Mouse (Mus musculus) kidney, embryonic 16.5 days (tissue): ENCODE data around the gene Tead4. TPM values are rescaled to one million over a fixed set of nuclear protein-coding genes. Genes with fewer than 3 reads are reported as not detected.
"Not testable (repeated sequence)": the region's sequence is repeated elsewhere in the genome, so short reads cannot be mapped to it uniquely, and the experiment has no call there.

Experiments
- ATAC-seq: fragments of 200-750 bp; cut with Nextera tagmentation; 2 replicates; pipeline ENCODE4 v1.8.0; 2017; ENCODE audit warnings: moderate TSS enrichment; ENCODE audit not compliant: low FRiP score, low TSS enrichment
- H3K27ac ChIP-seq: fragments of 300-500 bp; sonication (generic); 2 replicates; pipeline ENCODE4 v1.5.1; 2014; ENCODE audit warnings: low read length
- H3K27me3 ChIP-seq: fragments of 300-500 bp; sonication (generic); 2 replicates; pipeline ENCODE4 v1.6.1; 2014; ENCODE audit warnings: low read length, control low read depth, mixed read lengths; ENCODE audit not compliant: insufficient read depth
- H3K36me3 ChIP-seq: fragments of 300-500 bp; sonication (generic); 2 replicates; pipeline ENCODE4 v1.6.1; 2014; ENCODE audit warnings: low read length, control low read depth, mixed read lengths; ENCODE audit not compliant: insufficient read depth
- H3K4me1 ChIP-seq: fragments of 300-500 bp; sonication (generic); 2 replicates; pipeline ENCODE4 v1.6.1; 2014; ENCODE audit warnings: low read length, control low read depth, mixed read lengths; ENCODE audit not compliant: insufficient read depth
- H3K4me2 ChIP-seq: fragments of 300-500 bp; sonication (generic); replicated peaks from 2 replicates; pipeline ENCODE4 v1.6.1; 2014; ENCODE audit warnings: low read depth, low read length
- H3K4me3 ChIP-seq: fragments of 300-500 bp; sonication (generic); 2 replicates; pipeline ENCODE4 v1.5.1; 2014; ENCODE audit warnings: mild to moderate bottlenecking, low read length
- H3K9ac ChIP-seq: fragments of 300-500 bp; sonication (generic); replicated peaks from 2 replicates; pipeline ENCODE4 v1.6.1; 2014; ENCODE audit warnings: low read length
- H3K9me3 ChIP-seq: fragments of 300-500 bp; sonication (generic); 2 replicates; pipeline ENCODE4 v1.6.1; 2016; ENCODE audit warnings: low read length, control low read depth
- WGBS: fragments of 180-500 bp; shearing (Covaris S2); extraction: QIAGEN DNeasy Blood & Tissue Kit; methylation state at CpG from one replicate; pipeline ENCODE4 v1.1.7; 2014; 5-methylcytosine and 5-hydroxymethylcytosine counted together
- polyA plus RNA-seq: library from polyadenylated mRNA; unstranded; fragments of >200 nt; fragmentation: Nextera tagmentation; extraction: Ambion mirVana; gene quantifications from 2 replicates; pipeline ENCODE4 v1.2.1, GENCODE M21; 2015

Tead4 gene
- polyA plus RNA-seq, 1 experiment from 2014 or later: 3.0 TPM

DNA sequence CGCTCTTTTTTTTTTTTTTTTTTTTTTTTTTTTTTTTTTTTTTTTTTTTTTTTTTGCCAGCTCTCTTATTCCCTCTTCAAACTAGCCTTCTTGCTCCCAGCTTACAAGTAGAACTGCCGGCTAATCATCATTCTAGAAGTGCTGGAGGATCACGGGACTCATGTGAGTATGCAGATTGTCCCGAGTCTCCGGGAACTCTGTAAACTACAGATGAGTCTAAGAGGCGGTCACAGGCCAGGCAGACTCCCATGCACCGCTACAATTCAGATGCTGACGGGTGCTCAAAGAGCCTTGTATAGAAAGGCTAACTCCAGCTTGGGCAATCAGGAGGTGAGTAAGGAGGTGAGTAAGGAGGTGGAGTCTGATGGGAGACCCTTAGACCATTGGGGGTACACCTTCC, 15.0 kb upstream of the Tead4 start:
- Histone ChIP-seq H3K9ac (no peak overlapping the region), H3K4me2 (no peak overlapping the region), H3K27ac (no peak overlapping the region), H3K36me3 (no peaks in the 10 kb centered on the region), H3K27me3 (no peaks in the 10 kb centered on the region), H3K4me3 (no peak overlapping the region), H3K9me3 (no peaks in the 10 kb centered on the region), H3K4me1 (no peaks in the 10 kb centered on the region)
- 77% methylated on average over 8 of the region's 8 CpGs for WGBS
- no peak for ATAC-seq

DNA sequence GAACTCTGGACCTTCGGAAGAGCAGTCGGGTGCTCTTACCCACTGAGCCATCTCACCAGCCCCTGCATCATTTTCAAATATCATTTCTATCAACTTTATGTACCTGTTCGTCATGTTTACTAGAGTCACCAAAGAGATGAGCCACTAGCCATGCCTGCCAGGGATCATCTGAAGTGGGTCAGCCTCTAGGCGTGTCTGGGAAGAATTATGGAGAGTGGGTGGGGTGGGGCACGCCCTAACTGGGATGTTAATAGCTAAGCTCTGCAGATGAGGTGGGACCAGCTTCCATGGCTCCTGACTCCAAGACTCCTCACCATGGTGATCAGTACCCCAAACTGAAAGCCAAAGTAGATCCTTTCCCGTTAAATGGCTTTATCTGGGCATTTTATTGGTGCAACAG, 14.2 kb upstream of the Tead4 start:
- no peak overlapping the region for H3K9ac ChIP-seq
- no peaks in the 10 kb centered on the region for H3K9me3 ChIP-seq
- H3K4me3 ChIP-seq: no peak overlapping the region
- no peaks in the 10 kb centered on the region for H3K36me3 ChIP-seq
- no peak for ATAC-seq
- WGBS: 84% methylated on average over 6 of the region's 6 CpGs
- H3K27ac ChIP-seq: no peak overlapping the region
- no peak overlapping the region for H3K4me2 ChIP-seq
- H3K4me1 ChIP-seq: no peaks in the 10 kb centered on the region
- no peaks in the 10 kb centered on the region for H3K27me3 ChIP-seq

DNA sequence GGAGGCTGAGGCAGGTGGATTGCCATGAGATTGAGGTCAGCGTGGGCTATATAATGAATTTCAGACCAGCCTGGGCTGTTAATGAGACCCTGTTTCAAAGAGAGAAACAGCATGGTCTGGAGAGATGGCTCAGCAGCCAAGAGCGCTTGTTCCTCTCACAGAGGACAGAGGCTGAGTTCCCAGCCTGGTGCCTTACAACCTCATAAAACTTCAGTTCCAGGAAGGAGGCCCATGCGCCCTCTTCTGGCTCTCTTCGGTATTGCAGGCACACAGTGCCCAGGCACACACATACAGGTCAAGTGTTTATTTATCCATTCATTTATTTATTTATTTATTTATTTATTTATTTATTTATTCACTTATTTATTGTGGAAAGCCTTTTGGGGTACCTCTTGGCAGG, 7.7 kb upstream of the Tead4 start:
- Histone ChIP-seq H3K36me3 (no peaks in the 10 kb centered on the region), H3K27ac (no peak overlapping the region), H3K9me3 (no peaks in the 10 kb centered on the region), H3K9ac (no peak overlapping the region), H3K4me1 (no peaks in the 10 kb centered on the region), H3K4me2 (no peak overlapping the region), H3K27me3 (no peaks in the 10 kb centered on the region), H3K4me3 (no peak overlapping the region)
- whole genome bisulfite sequencing: 23% methylated on average over 4 of the region's 4 CpGs
- ATAC-seq: peak; percentile 63

DNA sequence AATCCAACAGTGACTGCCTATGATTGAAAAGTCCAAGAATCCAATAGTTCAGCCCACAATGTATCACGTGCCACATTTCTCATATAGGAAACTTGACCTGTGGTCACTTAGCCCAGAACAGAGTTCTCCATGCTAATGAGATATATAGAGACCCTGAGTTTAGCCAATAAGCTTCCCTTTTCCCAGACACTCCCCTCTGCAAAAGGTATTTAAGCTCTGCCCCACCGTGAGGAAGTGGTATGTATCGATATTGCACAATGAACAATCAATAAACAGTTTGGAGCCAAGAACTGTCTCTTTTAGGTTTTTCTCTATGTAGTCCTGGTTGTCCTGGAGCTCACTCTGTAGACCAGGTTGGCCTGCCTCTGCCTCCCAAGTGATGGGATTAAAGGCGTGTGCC, 4.2 kb upstream of the Tead4 start:
- no peak overlapping the region for H3K9ac ChIP-seq
- H3K4me2 ChIP-seq: no peak overlapping the region
- ATAC-seq: no peak
- no peak overlapping the region for H3K4me3 ChIP-seq
- H3K4me1 ChIP-seq: peaks cover 11% of the 10 kb centered on the region
- peaks cover 5% of the 10 kb centered on the region; the same call in 1 of the 2 replicates for H3K9me3 ChIP-seq
- no peaks in the 10 kb centered on the region for H3K36me3 ChIP-seq
- 86% methylated on average over 4 of the region's 4 CpGs for WGBS
- no peak overlapping the region for H3K27ac ChIP-seq
- H3K27me3 ChIP-seq: peaks cover 2% of the 10 kb centered on the region

DNA sequence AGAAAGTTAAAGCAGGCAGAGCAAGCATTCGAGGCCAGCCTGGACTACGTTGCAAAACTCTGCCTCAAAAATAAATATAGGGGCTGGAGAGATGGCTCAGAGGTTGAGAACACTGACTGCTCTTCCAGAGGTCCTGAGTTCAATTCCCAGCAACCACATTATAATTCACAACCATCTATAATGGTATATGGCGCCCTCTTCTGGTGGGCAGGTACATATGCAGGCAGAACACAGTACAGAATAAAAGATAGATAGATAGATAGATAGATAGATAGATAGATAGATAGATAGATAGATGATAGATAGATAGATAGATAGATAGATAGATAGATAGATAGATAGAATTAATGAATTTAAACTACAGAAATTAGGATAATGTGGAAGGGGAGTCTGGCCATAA, 2.0 kb upstream of the Tead4 start:
- WGBS: 79% methylated on average over 3 of the region's 3 CpGs
- not testable (repeated sequence) for ATAC-seq

DNA sequence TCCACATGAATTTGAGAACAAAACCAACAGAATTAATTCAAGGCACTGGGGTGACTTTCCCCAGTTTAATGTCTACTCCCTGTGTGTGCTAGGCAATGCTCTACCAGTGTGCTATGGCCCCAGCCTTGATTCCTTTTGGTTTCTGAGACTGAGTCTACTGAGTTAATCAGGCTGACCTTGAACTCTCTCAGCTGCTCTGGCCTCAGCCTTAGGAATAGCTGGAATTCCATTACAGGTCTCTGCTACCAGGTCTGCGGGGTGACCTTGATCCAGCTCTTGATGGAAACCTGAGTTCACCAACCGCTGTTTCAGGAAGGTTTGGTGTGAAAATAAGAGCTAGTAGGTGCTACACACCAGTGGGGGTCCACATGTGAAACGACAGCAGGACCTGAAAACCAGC, 1.3 kb upstream of the Tead4 start:
- Histone ChIP-seq H3K36me3 (no peaks in the 10 kb centered on the region), H3K27ac (no peak overlapping the region), H3K4me1 (peaks cover 26% of the 10 kb centered on the region), H3K9me3 (peaks cover 5% of the 10 kb centered on the region; the same call in 1 of the 2 replicates), H3K4me3 (no peak overlapping the region), H3K4me2 (no peak overlapping the region), H3K9ac (no peak overlapping the region), H3K27me3 (peaks cover 15% of the 10 kb centered on the region)
- 87% methylated on average over 3 of the region's 3 CpGs for WGBS
- no peak for ATAC-seq

More for the DNA sequence above, 2.0 kb upstream of the Tead4 start:
- not testable (repeated sequence) for H3K36me3 ChIP-seq, H3K4me2 ChIP-seq, H3K9me3 ChIP-seq, H3K9ac ChIP-seq, H3K4me3 ChIP-seq, H3K27ac ChIP-seq
- H3K4me1 ChIP-seq: peaks cover 22% of the 10 kb centered on the region
- H3K27me3 ChIP-seq: peaks cover 15% of the 10 kb centered on the region

DNA sequence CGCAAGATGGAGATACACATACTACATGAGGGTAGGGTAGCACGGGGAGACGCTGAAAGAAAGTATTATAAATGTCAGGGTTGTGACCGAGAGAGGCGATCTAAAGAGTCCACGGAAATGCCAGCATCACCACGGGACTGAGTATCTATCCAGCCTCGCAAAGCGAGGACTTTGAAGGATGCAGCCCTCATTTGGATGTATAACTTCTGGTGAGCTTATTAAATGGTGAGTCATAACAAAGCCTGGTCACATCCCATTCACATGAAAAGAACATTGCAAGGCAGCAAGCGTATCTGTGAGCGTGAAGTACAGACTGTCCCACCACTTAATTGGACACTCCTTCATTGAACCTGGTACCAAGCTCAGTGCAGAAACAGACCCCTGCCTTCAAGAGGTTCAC, 835 bp upstream of the Tead4 start:
- no peak for ATAC-seq
- no peak overlapping the region for H3K27ac ChIP-seq
- peak overlapping the region; percentile 63; the same call in 1 of the 2 replicates for H3K4me3 ChIP-seq
- no peaks in the 10 kb centered on the region for H3K36me3 ChIP-seq
- H3K9ac ChIP-seq: no peak overlapping the region
- H3K4me1 ChIP-seq: peaks cover 30% of the 10 kb centered on the region
- H3K4me2 ChIP-seq: peak overlapping the region; percentile 93
- peaks cover 5% of the 10 kb centered on the region; the same call in 1 of the 2 replicates for H3K9me3 ChIP-seq
- peaks cover 15% of the 10 kb centered on the region for H3K27me3 ChIP-seq
- WGBS: 38% methylated on average over 11 of the region's 11 CpGs

DNA sequence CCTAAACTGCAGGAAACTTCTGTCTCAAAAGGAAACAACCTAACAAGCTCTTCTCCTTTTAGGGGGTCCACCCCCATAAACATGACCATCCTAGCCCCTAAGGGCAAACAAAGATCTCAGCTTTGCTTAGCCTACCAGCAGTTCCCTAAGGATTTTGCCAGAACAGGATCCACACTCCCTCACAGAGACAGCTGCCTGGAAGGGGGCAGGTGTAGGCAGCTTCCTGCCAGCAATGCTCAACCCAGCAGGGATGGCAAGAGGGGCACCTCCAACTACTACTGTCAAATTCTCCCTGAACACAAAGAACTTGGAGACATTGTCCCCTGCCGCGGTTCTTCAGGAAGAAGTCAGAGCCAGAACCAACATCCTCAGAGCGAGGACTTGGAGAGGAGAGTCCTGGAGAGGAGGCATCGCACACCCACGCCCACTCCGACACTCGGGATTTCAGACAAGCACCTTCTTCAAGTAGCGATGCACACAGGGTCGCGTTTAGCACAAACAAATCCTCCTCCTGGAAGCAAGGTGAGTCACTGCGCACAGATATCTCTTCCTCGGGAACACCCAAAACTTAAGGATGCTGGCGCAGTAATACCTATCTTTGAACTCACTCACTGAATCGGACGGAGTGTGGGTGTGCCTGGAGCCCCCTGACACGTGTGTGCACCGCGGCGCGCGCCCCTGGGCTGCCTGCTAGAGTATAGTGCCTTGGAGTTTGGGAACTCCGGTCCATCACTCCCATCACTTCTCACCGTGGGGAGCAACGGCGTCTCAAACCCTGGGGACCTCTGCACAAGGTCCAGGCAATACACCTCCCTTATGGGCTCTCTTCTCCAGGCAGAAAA, 1.1 kb downstream of the Tead4 start:
- Histone ChIP-seq H3K27me3 (peaks cover 15% of the 10 kb centered on the region), H3K9me3 (peaks cover 5% of the 10 kb centered on the region; the same call in 1 of the 2 replicates), H3K4me3 (peak overlapping the region; percentile 63), H3K9ac (peak overlapping the region; percentile 68), H3K4me1 (peaks cover 35% of the 10 kb centered on the region), H3K27ac (peak overlapping the region; percentile 47; the same call in 1 of the 2 replicates), H3K4me2 (peak overlapping the region; percentile 93), H3K36me3 (no peaks in the 10 kb centered on the region)
- ATAC-seq: peak; percentile 8; the same call in 1 of the 2 replicates
- under 1% methylated on average over 25 of the region's 25 CpGs for WGBS

DNA sequence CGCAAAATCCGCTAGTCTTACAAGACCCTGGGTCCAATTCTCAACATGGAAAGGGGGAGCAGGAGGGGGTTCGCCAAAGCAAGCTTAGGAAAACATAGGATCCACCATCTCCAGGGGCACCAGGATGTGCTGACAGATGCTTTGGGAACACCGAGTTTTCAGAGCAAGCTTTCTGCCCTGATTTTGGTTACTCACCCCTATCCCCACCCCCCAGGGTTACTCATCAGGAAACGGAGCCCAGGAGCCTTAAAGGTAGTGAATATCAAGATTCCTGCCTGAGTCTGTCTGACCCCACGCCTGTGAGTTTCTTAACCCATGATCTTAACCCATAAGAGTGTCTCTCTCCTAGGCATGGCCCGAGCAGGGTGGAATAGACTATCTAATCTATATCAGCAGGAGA, 2.4 kb downstream of the Tead4 start:
- no peaks in the 10 kb centered on the region for H3K36me3 ChIP-seq
- no peak for ATAC-seq
- WGBS: 58% methylated on average over 7 of the region's 7 CpGs
- peaks cover 15% of the 10 kb centered on the region for H3K27me3 ChIP-seq
- no peak overlapping the region for H3K27ac ChIP-seq
- H3K4me3 ChIP-seq: no peak overlapping the region
- H3K9me3 ChIP-seq: peaks cover 5% of the 10 kb centered on the region; the same call in 1 of the 2 replicates
- H3K9ac ChIP-seq: no peak overlapping the region
- H3K4me1 ChIP-seq: peaks cover 35% of the 10 kb centered on the region
- H3K4me2 ChIP-seq: no peak overlapping the region

DNA sequence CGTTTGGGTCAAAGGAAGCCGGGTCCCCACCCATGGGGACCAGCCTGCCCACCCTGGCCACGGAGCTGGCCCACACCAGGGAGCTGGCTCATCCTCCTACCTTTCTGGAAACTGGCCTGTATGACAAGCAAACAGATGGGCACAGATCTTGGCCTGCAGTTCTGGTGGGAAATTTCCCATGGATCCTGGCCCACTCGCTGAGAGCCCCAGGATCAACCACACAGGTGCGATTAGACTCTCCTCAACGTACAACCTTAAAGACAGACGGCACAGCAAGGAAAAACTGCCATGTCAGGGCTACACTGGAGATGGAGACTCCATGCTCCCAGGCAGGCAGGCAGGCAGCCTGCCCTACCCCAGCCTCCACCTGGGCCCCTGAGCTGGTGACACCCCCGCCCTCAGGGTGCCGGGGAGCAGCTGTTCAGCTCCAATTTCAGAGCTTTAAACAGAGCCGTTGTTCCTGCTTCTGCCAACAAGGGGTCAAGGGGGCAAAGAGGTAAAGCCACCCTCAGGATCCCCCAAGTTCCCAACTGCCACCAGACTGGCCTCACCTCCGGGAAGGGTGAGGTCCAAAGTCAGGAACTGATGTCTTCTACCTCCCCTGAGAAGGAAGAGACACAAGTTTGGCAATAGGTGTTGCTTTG, 3.8 kb downstream of the Tead4 start:
- ATAC-seq: no peak
- H3K9ac ChIP-seq: peak overlapping the region; percentile 22; the same call in 1 of the 2 replicates
- H3K4me2 ChIP-seq: peak overlapping the region; percentile 26; the same call in 1 of the 2 replicates
- H3K4me3 ChIP-seq: no peak overlapping the region
- WGBS: 27% methylated on average over 11 of the region's 11 CpGs
- H3K36me3 ChIP-seq: no peaks in the 10 kb centered on the region
- H3K9me3 ChIP-seq: no peaks in the 10 kb centered on the region
- peaks cover 35% of the 10 kb centered on the region for H3K4me1 ChIP-seq
- H3K27ac ChIP-seq: peak overlapping the region; percentile 54; the same call in 1 of the 2 replicates
- H3K27me3 ChIP-seq: peaks cover 15% of the 10 kb centered on the region
